Mouse (Mus musculus) heart, postnatal 14 days (tissue): ENCODE measurements at regions not wholly inside any gene's neighbourhood (a gene's known extent, or its start where the extent isn't known, plus 50 kb on each side); places are given as distances from the start of the nearest gene placed in this dataset.

Source experiments
- DNase-seq, 2 experiments: peaks; one replicate each; pipeline ENCODE4 v3.0.0; 2021 to 2022
- intact Hi-C: fragments of 180-260 bp; cut with DNase I; formaldehyde crosslinking; loops from one replicate; pipeline ENCODE4 v1.15.1; 2025

DNA sequence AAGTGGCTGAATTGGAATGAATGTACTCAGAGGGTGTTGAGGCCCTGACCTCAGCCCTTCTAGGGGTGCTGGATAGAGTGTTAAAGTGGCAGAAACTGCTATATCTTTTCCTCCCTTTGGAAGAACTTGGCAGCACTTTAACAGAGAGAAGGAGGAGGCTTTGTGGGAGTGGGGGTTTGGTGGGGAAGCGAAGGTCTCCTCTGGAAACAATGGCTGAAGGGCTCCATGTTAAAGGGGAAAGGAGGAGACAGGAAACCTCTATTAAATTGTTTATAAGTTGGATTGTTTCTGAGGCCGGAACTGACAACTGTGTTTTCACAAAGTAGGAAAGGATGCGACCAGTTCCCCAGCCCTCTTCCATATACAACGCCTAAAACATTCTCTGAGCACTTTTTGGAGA is 83.7 kb upstream of the Jag1 start:
- no peak for DNase-seq
- intact Hi-C loops, result no loop called here

DNA sequence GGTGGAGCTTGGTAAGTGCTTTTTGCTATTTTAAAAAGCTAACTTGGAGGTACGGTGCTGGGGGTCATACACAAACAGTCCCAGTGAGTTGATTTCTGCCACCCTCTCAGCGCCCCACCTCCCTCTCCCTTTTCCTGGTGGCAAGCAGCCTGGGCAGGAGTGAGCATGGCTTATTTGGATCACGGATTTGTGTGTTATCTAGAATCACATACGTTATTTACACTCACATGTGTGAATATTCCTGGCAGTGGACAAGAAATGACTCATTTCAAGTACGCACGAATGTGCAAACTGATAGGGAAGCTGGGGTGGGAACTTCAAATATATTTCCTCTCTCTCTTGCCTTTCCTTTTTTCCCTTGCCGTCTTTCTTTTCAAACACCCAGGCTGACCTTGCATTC is 75.7 kb upstream of the Jag1 start:
- DNase-seq, result no peak
- intact Hi-C loops, result no loop called here

DNA sequence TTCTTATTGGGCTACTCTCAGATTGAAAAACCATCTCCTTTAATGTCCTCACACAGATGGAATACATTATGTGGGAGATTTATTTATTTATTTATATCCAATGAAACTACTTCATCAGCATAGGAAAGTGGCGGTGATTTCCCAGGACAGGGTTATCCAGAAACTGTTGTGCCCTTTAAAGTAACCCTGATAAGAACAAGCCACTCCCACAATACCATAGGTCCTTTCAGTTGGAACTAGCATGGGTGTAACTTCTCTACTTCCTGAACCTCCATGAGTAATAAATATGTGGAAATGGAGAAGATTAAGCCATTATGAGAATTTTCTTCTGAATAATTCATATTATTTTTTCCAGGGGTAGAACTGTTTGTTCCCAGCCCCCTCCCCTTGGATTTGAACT is 52.7 kb upstream of the Jag1 start:
- intact Hi-C loops, result no loop called here

DNA sequence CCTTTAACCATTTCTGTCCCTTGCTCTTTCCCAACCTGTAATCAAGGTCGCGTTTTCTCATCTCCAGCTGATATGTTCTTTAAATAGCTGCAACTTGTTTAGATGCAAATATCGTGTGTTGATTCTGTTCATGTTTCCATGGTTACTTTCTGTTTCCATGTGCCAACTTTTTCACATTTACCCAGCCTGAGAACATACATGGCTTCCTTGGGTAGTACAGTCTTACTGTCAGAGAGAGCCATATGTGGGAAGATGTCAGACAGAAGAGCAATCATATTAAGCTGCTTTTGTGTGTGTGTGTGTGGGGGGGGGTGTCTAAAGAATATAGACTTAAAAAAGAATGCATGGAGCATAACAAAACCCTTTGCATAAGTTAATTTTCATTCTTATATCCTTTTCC is 52.2 kb upstream of the Jag1 start:
- DNase-seq, result no peak
- intact Hi-C loops, result no loop called here

More for the DNA sequence above, 52.7 kb upstream of the Jag1 start:
- no peak for DNase-seq
